Mouse (Mus musculus) kidney, postnatal 25 days (tissue): ENCODE measurements at regions not wholly inside any gene's neighbourhood (a gene's known extent, or its start where the extent isn't known, plus 50 kb on each side); places are given as distances from the start of the nearest gene placed in this dataset.

Source experiments
- DNase-seq, 2 experiments: peaks; one replicate each; pipeline ENCODE4 v3.0.0; 2021; ENCODE audit warnings: mixed read lengths in 2 of 2

GRCm38 (mm10) chr1:57666179-57666693, 107.7 kb upstream of the Spats2l start:
- DNase-seq, result no peak

GRCm38 (mm10) chr1:57673415-57673814, 100.5 kb upstream of the Spats2l start:
- DNase-seq, result no peak

GRCm38 (mm10) chr1:57673957-57674699, 99.8 kb upstream of the Spats2l start:
- no peak for DNase-seq

GRCm38 (mm10) chr1:57684387-57685162, 89.4 kb upstream of the Spats2l start:
- DNase-seq, result no peak

- no peak for DNase-seq
Measured at GRCm38 (mm10) chr1:57689253-57689652, 84.7 kb upstream of the Spats2l start.

GRCm38 (mm10) chr1:57707906-57708305, 66.1 kb upstream of the Spats2l start:
- no peak for DNase-seq

GRCm38 (mm10) chr1:57712916-57713503, 61.0 kb upstream of the Spats2l start:
- DNase-seq, result no peak

GRCm38 (mm10) chr1:57717139-57717800, 56.7 kb upstream of the Spats2l start:
- DNase-seq, result no peak

- DNase-seq, result no peak
Measured at GRCm38 (mm10) chr1:57718409-57718808, 55.6 kb upstream of the Spats2l start.
